Mouse (Mus musculus): Measurements from ENCODE around the gene Tmem51.

DNA sequence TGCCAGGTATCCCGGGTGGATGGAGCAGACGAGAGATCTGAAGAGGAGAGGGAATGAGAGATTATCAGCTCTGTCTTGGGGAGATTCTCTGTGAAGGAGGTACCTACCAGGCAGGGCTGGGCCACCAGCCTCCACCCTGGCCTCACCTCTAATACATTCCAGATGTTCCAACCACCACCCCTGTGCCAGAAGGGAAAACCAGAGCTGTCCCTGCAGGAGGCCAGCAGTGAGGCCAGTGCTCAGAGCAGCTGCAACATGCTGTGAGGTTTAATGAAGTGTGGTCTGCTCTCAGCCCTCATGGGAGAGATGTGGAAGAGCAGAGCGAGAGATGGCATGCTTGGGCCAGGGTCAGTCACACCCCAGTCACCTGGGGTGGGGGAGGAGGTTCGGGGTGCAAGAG, 46.2 kb downstream of the Tmem51 start:
- no peak for TF ChIP-seq POLR2A (IDR thresholded peaks at IDR 0.05; ENCODE audit: insufficient read depth, low read length)
- no peak for TF ChIP-seq CTCF (IDR thresholded peaks at IDR 0.05; ENCODE audit: low read depth, low read length)
- TF ChIP-seq EP300 (IDR thresholded peaks at IDR 0.05; ENCODE audit: insufficient read depth, low read depth, low read length): no peak
